Mouse (Mus musculus): ENCODE measurements at regions not wholly inside any gene's neighbourhood (a gene's known extent, or its start where the extent isn't known, plus 50 kb on each side); places are given as distances from the start of the nearest gene placed in this dataset.

DNA sequence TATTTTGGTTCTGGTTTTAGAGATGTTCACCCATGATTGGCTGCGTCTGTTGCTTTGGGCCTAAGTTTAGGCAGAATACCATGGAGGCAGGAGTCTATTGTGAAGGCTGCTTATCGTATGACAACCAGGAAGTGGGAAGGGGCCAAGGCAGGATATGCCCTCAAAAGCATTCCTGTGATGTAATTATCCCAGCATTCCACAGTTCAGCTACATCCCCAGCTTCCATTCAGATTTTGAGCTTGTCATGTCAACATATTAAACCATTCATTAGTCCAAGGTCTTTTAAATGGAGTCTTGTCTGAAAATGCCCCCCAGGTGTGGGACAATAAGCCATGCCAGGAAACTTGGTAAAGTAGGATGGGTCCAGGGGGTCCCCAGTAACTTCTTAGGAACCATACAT, 79.3 kb upstream of the Ralgps2 start:
- Histone ChIP-seq H3K36me3 (ENCODE audit: control insufficient read depth, insufficient read depth, low read length) (no peaks in the 10 kb centered on the region), H3K4me1 (ENCODE audit: control insufficient read depth, insufficient read depth, low read length) (no peaks in the 10 kb centered on the region), H3K9ac (ENCODE audit: low read length) (no peak overlapping the region), H3K27ac (ENCODE audit: low read depth, low read length) (no peak overlapping the region), H3K27me3 (ENCODE audit: control insufficient read depth, insufficient read depth, low read length) (no peaks in the 10 kb centered on the region), H3K4me2 (ENCODE audit: low read depth) (no peak overlapping the region), H3K4me3 (ENCODE audit: low read depth, low read length) (no peak overlapping the region), H3K9me3 (ENCODE audit: control insufficient read depth, low read length) (no peaks in the 10 kb centered on the region)
- 88% methylated on average over 2 of the region's 2 CpGs for WGBS
- DNase-seq (ENCODE audit: low spot score) (no peak), ATAC-seq (ENCODE audit: insufficient read depth, low FRiP score, low TSS enrichment) (no peak)

DNA sequence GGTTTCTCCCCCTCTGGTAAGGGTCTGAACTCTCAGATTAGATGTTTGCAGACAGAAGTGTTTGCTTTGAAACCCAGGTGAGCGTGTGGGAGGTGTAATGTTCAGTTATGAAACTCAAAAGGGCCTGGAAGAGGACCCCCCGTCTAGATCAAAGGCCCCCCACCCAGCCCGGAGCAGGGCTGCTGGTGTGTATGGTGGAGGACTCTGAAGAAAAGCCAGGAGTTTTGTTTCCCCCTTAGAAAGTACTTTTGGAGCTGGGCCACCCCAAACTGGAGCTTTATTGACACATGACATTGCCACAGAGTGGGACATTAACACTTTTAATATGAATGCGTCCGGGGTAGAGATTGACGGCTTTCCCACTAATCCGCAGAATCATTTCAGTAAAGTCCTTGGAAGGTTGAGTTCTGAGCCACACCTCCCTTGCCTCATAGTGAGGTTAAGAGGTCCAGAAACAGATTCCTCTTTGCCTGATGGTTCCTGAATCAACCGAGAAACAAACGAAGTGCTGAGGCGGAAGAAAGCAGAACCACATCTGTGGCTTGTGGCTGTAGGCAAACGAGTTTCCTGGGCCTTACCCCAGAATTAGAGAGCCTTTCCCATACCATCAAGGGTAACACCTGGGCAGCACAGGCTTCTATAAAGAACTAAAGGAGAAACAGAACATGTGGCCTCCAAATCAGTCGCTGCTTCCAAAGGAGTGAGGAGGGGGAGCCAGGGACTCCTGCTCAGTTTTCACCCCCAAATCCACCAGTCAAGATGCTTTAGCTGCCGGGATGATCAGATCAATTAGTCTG, 78.0 kb upstream of the Ralgps2 start:
- H3K9ac ChIP-seq (ENCODE audit: low read length) = no peak overlapping the region
- H3K27ac ChIP-seq (ENCODE audit: low read depth, low read length) = no peak overlapping the region
- H3K36me3 ChIP-seq (ENCODE audit: control insufficient read depth, insufficient read depth, low read length) = no peaks in the 10 kb centered on the region
- no peak overlapping the region for H3K4me2 ChIP-seq (ENCODE audit: low read depth)
- H3K4me1 ChIP-seq (ENCODE audit: control insufficient read depth, insufficient read depth, low read length) = no peaks in the 10 kb centered on the region
- DNase-seq (ENCODE audit: low spot score) (no peak), ATAC-seq (ENCODE audit: insufficient read depth, low FRiP score, low TSS enrichment) (no peak)
- H3K4me3 ChIP-seq (ENCODE audit: low read depth, low read length) = no peak overlapping the region
- WGBS = 73% methylated on average over 13 of the region's 13 CpGs
- H3K9me3 ChIP-seq (ENCODE audit: control insufficient read depth, low read length) = no peaks in the 10 kb centered on the region
- no peaks in the 10 kb centered on the region for H3K27me3 ChIP-seq (ENCODE audit: control insufficient read depth, insufficient read depth, low read length)

DNA sequence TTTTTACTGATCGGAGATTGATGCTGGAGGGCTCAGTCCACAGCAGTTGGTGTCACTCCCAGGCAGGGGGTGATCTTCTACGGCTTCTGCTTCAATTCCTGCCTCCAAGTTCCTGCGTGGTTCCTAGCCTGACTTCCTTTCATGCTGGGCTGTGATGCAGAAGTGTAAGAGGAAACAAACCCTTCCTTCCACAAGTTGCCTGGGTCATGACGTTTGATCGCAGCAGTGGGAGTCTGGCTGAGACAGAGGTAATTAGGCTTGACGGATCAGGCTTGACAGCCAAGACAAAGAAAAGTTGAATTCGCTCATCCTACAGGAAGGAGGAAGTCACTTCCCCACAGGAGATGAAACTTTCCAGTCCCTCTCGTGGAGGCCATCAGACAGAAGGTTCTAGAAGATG, 77.2 kb upstream of the Ralgps2 start:
- H3K4me2 ChIP-seq (ENCODE audit: low read depth) = no peak overlapping the region
- DNase-seq (ENCODE audit: low spot score) (peak; percentile 38), ATAC-seq (ENCODE audit: insufficient read depth, low FRiP score, low TSS enrichment) (no peak)
- H3K27ac ChIP-seq (ENCODE audit: low read depth, low read length) = no peak overlapping the region
- H3K9ac ChIP-seq (ENCODE audit: low read length) = no peak overlapping the region
- no peaks in the 10 kb centered on the region for H3K9me3 ChIP-seq (ENCODE audit: control insufficient read depth, low read length)
- WGBS = 37% methylated on average over 8 of the region's 8 CpGs
- H3K4me1 ChIP-seq (ENCODE audit: control insufficient read depth, insufficient read depth, low read length) = no peaks in the 10 kb centered on the region
- no peaks in the 10 kb centered on the region for H3K27me3 ChIP-seq (ENCODE audit: control insufficient read depth, insufficient read depth, low read length)
- no peak overlapping the region for H3K4me3 ChIP-seq (ENCODE audit: low read depth, low read length)
- no peaks in the 10 kb centered on the region for H3K36me3 ChIP-seq (ENCODE audit: control insufficient read depth, insufficient read depth, low read length)

DNA sequence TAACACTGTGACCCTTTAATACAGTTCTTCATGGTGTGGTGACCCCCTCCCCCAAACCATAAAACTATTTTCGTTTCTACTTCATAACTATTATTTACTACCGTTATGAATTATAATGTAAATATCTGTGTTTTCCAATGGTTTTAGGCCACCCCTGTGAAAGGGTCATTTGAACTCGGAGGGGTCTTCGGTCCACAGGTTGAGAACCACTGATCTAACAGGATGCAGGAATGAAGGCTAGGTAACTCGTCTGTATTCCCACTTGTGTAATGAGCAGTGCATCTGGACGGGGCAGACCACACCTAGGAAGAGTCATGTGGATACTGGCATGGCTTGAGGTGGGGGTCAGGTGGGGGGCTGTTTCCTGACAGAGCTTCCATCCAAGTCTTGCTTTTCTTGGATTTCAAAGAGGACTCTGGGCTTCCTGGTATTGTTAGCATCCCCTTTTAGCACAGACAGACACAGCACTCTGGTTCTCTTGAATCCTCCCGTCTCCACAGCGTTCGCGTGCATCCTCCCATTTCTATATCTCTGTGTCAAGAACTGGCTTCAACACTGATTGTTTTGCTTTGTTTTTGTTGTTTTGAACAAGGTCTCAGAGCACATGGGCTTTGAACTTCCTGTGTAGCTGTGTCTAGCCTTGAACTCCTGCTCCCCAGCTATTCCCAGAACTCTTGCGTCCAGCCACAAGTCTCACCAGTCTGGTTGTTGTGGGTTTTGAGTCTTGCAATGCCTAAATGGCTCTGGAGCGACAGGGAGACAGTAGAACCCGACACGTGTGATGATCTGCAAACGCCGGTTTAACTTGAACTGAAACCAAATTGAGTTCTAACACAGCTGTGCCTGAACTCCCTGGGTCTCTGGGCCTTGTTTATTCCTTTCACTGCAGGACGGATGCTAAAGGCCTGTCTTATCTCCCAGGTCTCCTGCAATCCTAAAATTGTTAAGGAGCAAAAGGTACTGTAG, 75.4 kb upstream of the Ralgps2 start:
- WGBS = 89% methylated on average over 17 of the region's 17 CpGs
- ATAC-seq (ENCODE audit: insufficient read depth, low FRiP score, low TSS enrichment) = no peak

DNA sequence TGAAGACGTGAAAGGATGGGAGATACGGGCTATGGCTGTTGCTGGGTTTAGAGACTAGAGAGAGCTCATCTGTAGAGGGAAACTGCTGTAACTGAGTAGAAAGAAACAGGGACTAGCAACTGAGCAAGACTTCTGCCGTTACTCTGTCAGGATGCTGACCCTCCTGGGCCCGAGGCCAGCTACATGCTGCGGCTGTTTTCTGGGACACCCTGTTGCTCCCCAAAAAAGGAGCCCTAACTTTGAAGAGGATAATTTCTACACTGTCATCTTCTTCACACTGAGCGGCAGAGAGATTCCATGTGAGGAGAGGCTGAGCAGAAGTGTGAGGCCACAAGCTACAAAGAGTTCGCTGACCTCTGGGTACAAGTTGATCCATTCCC, 74.2 kb upstream of the Ralgps2 start:
- 83% methylated on average over 7 of the region's 7 CpGs for WGBS
- DNase-seq (ENCODE audit: low spot score) (no peak), ATAC-seq (ENCODE audit: insufficient read depth, low FRiP score, low TSS enrichment) (no peak)
- Histone ChIP-seq H3K9ac (ENCODE audit: low read length) (no peak overlapping the region), H3K4me1 (ENCODE audit: control insufficient read depth, insufficient read depth, low read length) (no peaks in the 10 kb centered on the region), H3K27me3 (ENCODE audit: control insufficient read depth, insufficient read depth, low read length) (no peaks in the 10 kb centered on the region), H3K27ac (ENCODE audit: low read depth, low read length) (no peak overlapping the region), H3K36me3 (ENCODE audit: control insufficient read depth, insufficient read depth, low read length) (no peaks in the 10 kb centered on the region), H3K9me3 (ENCODE audit: control insufficient read depth, low read length) (no peaks in the 10 kb centered on the region), H3K4me3 (ENCODE audit: low read depth, low read length) (no peak overlapping the region), H3K4me2 (ENCODE audit: low read depth) (no peak overlapping the region)

More for the DNA sequence above, 75.4 kb upstream of the Ralgps2 start:
- no peaks in the 10 kb centered on the region for H3K4me1 ChIP-seq (ENCODE audit: control insufficient read depth, insufficient read depth, low read length)
- no peak overlapping the region for H3K27ac ChIP-seq (ENCODE audit: low read depth, low read length)
- no peaks in the 10 kb centered on the region for H3K9me3 ChIP-seq (ENCODE audit: control insufficient read depth, low read length)
- no peaks in the 10 kb centered on the region for H3K36me3 ChIP-seq (ENCODE audit: control insufficient read depth, insufficient read depth, low read length)
- H3K4me2 ChIP-seq (ENCODE audit: low read depth) = no peak overlapping the region
- H3K4me3 ChIP-seq (ENCODE audit: low read depth, low read length) = no peak overlapping the region
- no peak for DNase-seq (ENCODE audit: low spot score)
- H3K9ac ChIP-seq (ENCODE audit: low read length) = no peak overlapping the region
- no peaks in the 10 kb centered on the region for H3K27me3 ChIP-seq (ENCODE audit: control insufficient read depth, insufficient read depth, low read length)

DNA sequence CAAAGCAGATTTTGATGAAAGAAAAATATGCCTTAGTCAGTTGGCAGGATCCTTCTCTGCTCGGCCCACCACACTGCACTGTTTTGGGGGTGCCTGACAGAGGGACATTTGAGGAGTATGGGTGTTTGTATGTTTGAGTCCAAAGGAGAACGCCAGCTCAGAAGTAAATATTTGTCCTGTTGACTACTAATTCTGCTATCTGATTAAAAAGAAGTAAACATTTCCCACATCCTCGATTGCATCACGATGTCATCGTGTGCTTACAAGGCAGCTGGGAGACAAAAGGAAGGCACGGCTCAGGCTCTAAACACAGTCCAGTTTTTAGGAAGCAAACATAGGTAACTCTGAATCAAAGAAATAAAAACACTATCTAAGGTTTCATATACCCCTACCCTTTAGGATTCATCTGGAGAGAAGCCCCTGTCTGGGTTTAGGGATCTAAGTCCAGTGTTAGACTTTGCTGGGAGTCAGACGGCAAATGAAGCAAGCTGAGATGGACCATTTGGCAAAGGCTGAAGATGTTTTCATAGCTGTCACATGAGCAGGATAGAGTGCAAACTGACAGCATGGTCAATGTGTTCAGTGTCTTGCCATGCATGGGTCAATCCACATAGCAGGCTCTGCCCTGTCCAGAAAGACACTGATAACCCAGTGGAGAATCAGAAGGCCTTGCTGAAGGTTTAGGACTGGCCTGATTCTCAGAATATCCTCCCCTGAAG, 73.7 kb upstream of the Ralgps2 start:
- Histone ChIP-seq H3K4me1 (ENCODE audit: control insufficient read depth, insufficient read depth, low read length) (no peaks in the 10 kb centered on the region), H3K27me3 (ENCODE audit: control insufficient read depth, insufficient read depth, low read length) (no peaks in the 10 kb centered on the region), H3K9ac (ENCODE audit: low read length) (no peak overlapping the region), H3K4me3 (ENCODE audit: low read depth, low read length) (no peak overlapping the region), H3K9me3 (ENCODE audit: control insufficient read depth, low read length) (no peaks in the 10 kb centered on the region), H3K36me3 (ENCODE audit: control insufficient read depth, insufficient read depth, low read length) (no peaks in the 10 kb centered on the region), H3K27ac (ENCODE audit: low read depth, low read length) (no peak overlapping the region), H3K4me2 (ENCODE audit: low read depth) (no peak overlapping the region)
- 79% methylated on average over 7 of the region's 7 CpGs for WGBS
- no peak for DNase-seq (ENCODE audit: low spot score)
- no peak for ATAC-seq (ENCODE audit: insufficient read depth, low FRiP score, low TSS enrichment)

DNA sequence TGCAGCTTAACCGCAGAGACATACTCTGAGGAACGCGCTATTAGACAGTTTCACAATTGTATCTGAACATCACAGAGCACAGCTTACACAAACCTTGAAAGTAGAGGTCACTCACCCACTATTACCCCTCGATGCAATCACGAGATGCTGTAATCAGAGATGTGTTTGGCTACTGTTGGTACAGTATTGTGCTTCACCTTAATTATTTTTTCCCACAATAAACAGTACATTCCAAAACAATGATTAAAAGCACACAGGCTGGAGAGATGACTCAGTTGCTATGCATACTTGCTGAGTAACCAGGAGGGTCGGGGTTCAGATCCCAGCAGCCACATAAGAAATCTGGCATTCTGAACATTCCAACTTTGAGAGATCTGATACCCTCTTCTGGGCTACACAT, 71.8 kb upstream of the Ralgps2 start:
- no peaks in the 10 kb centered on the region for H3K27me3 ChIP-seq (ENCODE audit: control insufficient read depth, insufficient read depth, low read length)
- no peak for ATAC-seq (ENCODE audit: insufficient read depth, low FRiP score, low TSS enrichment)
- WGBS = 95% methylated on average over 6 of the region's 6 CpGs

DNA sequence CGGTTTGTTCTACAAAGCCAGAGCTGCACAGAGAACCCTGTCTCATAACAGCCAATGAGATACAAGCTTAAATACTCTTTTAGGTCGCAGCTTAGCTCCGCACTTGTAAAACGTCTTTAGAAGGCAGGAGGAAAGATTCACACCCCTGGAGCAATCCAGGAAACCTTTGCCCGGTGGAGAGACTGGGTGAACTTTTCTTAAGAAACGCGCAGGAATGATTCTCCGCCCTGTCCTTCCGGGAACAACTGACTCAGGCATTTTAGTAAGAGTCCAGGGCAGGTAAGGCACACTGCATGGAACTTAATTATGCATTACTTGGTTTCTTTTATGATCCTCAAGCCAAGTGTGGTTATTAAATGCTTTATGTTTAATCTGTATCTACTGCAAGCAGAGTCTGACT, 70.0 kb upstream of the Ralgps2 start:
- no peak overlapping the region for H3K4me3 ChIP-seq (ENCODE audit: low read depth, low read length)
- H3K36me3 ChIP-seq (ENCODE audit: control insufficient read depth, insufficient read depth, low read length) = no peaks in the 10 kb centered on the region
- H3K4me1 ChIP-seq (ENCODE audit: control insufficient read depth, insufficient read depth, low read length) = no peaks in the 10 kb centered on the region
- H3K4me2 ChIP-seq (ENCODE audit: low read depth) = no peak overlapping the region
- no peaks in the 10 kb centered on the region for H3K9me3 ChIP-seq (ENCODE audit: control insufficient read depth, low read length)
- DNase-seq (ENCODE audit: low spot score) (no peak), ATAC-seq (ENCODE audit: insufficient read depth, low FRiP score, low TSS enrichment) (no peak)
- WGBS = 71% methylated on average over 9 of the region's 9 CpGs
- H3K27me3 ChIP-seq (ENCODE audit: control insufficient read depth, insufficient read depth, low read length) = no peaks in the 10 kb centered on the region
- H3K27ac ChIP-seq (ENCODE audit: low read depth, low read length) = no peak overlapping the region
- no peak overlapping the region for H3K9ac ChIP-seq (ENCODE audit: low read length)

More for the DNA sequence above, 71.8 kb upstream of the Ralgps2 start:
- Histone ChIP-seq H3K36me3 (ENCODE audit: control insufficient read depth, insufficient read depth, low read length) (no peaks in the 10 kb centered on the region), H3K9me3 (ENCODE audit: control insufficient read depth, low read length) (no peaks in the 10 kb centered on the region), H3K27ac (ENCODE audit: low read depth, low read length) (no peak overlapping the region), H3K4me3 (ENCODE audit: low read depth, low read length) (no peak overlapping the region), H3K4me2 (ENCODE audit: low read depth) (no peak overlapping the region), H3K9ac (ENCODE audit: low read length) (no peak overlapping the region), H3K4me1 (ENCODE audit: control insufficient read depth, insufficient read depth, low read length) (no peaks in the 10 kb centered on the region)
- no peak for DNase-seq (ENCODE audit: low spot score)

All from neural tube, embryonic 11.5 days (tissue).